Mouse (Mus musculus) intestine, embryonic 16.5 days (tissue): ENCODE measurements around the gene Grm4. TPM values are rescaled to one million over a fixed set of nuclear protein-coding genes. Genes with fewer than 3 reads are reported as not detected.

Source experiments
- ATAC-seq: fragments of 200-750 bp; cut with Nextera tagmentation; 2 replicates; pipeline ENCODE4 v1.8.0; 2017; ENCODE audit warnings: moderate TSS enrichment, moderate library complexity
- H3K27ac ChIP-seq: fragments of 300-500 bp; sonication (generic); 2 replicates; pipeline ENCODE4 v1.5.1; 2014; ENCODE audit warnings: mild to moderate bottlenecking, low read length
- H3K27me3 ChIP-seq: fragments of 300-500 bp; sonication (generic); replicated peaks from 2 replicates; pipeline ENCODE4 v1.6.1; 2014; ENCODE audit warnings: low read length, control low read depth, mixed read lengths; ENCODE audit not compliant: control insufficient read depth, insufficient read depth
- H3K36me3 ChIP-seq: fragments of 300-500 bp; sonication (generic); 2 replicates; pipeline ENCODE4 v1.6.1; 2014; ENCODE audit warnings: low read length, control low read depth; ENCODE audit not compliant: control insufficient read depth, insufficient read depth
- H3K4me1 ChIP-seq: fragments of 300-500 bp; sonication (generic); 2 replicates; pipeline ENCODE4 v1.6.1; 2014; ENCODE audit warnings: low read length, control low read depth, mixed read lengths; ENCODE audit not compliant: control insufficient read depth, insufficient read depth
- H3K4me2 ChIP-seq: fragments of 300-500 bp; sonication (generic); 2 replicates; pipeline ENCODE4 v1.6.1; 2014; ENCODE audit warnings: low read depth, low read length, control low read depth
- H3K4me3 ChIP-seq: fragments of 300-500 bp; sonication (generic); 2 replicates; pipeline ENCODE4 v1.5.1; 2014; ENCODE audit warnings: mild to moderate bottlenecking, low read length
- H3K9ac ChIP-seq: fragments of 300-500 bp; sonication (generic); 2 replicates; pipeline ENCODE4 v1.6.1; 2014; ENCODE audit warnings: low read depth, low read length
- H3K9me3 ChIP-seq: fragments of 300-500 bp; sonication (generic); 2 replicates; pipeline ENCODE4 v1.6.1; 2016; ENCODE audit warnings: low read length, control low read depth; ENCODE audit not compliant: control insufficient read depth
- WGBS: fragments of 180-500 bp; shearing (Covaris S2); extraction: QIAGEN DNeasy Blood & Tissue Kit; methylation state at CpG from one replicate; pipeline ENCODE4 v1.1.7; 2014; 5-methylcytosine and 5-hydroxymethylcytosine counted together
- polyA plus RNA-seq: library from polyadenylated mRNA; unstranded; fragments of >200 nt; fragmentation: Nextera tagmentation; extraction: Ambion mirVana; gene quantifications from 2 replicates; pipeline ENCODE4 v1.2.1, GENCODE M21; 2015

The Grm4 gene
- polyA plus RNA-seq, 1 experiment from 2014 or later, result 0.40 TPM

DNA sequence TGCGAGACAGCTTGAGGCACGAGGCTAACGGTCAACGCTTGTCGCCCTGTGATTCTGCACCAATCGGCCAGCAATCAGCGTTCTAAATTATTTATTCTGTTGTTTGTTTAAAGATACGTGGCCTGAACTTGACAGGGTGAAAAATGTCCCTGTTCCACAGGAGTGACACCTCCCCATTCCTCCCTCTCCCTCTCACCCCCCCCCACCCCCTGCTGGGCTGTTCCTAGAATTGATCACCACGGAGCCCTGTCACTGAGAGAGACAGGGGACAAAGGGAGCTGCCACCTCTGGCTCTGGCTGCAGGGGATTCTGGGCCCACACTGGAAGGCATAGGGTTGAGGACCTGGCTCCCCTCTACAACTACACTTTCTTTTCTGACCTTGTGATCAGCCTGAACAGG, 91.4 kb downstream of the Grm4 start:
- Histone ChIP-seq H3K27me3 (0 out of 2 replicates have a peak, but pooled peaks cover 3% of the 10 kb centered on the region), H3K4me3 (no peak overlapping the region), H3K36me3 (no peaks in the 10 kb centered on the region), H3K4me2 (no peak overlapping the region), H3K27ac (no peak overlapping the region), H3K9ac (no peak overlapping the region), H3K9me3 (peaks cover 10% of the 10 kb centered on the region), H3K4me1 (no peaks in the 10 kb centered on the region)
- ATAC-seq, result no peak
- WGBS, result 26% methylated on average over 9 of the region's 9 CpGs

- Histone ChIP-seq H3K27me3 (0 out of 2 replicates have a peak, but pooled peaks cover 3% of the 10 kb centered on the region), H3K4me1 (peaks cover 10% of the 10 kb centered on the region; the same call in 1 of the 2 replicates), H3K27ac (no peak overlapping the region), H3K9me3 (peaks cover 10% of the 10 kb centered on the region), H3K4me2 (no peak overlapping the region), H3K4me3 (no peak overlapping the region), H3K9ac (no peak overlapping the region), H3K36me3 (no peaks in the 10 kb centered on the region)
- ATAC-seq, result no peak
- 90% methylated on average over 2 of the region's 2 CpGs for whole genome bisulfite sequencing
Measured at GRCm38 (mm10) chr17:27425016-27425415, 96.2 kb downstream of the Grm4 start.

DNA sequence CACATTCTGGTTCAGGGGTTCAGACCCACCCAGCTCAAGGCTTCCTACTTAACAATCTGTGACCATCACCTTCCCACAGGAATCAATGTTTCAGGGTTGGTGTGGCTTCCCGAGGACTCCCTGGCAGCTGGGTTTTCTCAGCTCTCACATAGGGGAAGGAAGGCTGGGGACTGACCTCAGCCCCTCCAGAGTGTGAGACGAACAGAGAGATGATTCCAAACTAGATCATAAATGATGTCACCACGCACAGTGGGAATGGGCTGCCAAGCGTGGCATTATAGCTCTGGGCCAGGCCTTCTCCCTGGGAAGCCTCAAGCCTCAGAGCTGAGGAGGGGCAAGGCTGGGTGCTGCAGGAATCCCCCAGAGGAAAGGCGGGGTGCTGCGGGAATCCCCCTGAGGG, 96.8 kb downstream of the Grm4 start:
- no peak for ATAC-seq
- H3K9me3 ChIP-seq, result peaks cover 10% of the 10 kb centered on the region
- H3K27ac ChIP-seq, result no peak overlapping the region
- H3K27me3 ChIP-seq, result 0 out of 2 replicates have a peak, but pooled peaks cover 2% of the 10 kb centered on the region
- no peak overlapping the region for H3K9ac ChIP-seq
- H3K4me1 ChIP-seq, result peaks cover 10% of the 10 kb centered on the region; the same call in 1 of the 2 replicates
- 58% methylated on average over 6 of the region's 6 CpGs for WGBS
- H3K36me3 ChIP-seq, result no peaks in the 10 kb centered on the region
- H3K4me3 ChIP-seq, result no peak overlapping the region
- H3K4me2 ChIP-seq, result no peak overlapping the region

- 37% methylated on average over 10 of the region's 10 CpGs for WGBS
- Histone ChIP-seq H3K4me1 (peaks cover 10% of the 10 kb centered on the region; the same call in 1 of the 2 replicates), H3K9ac (no peak overlapping the region), H3K4me2 (no peak overlapping the region), H3K9me3 (0 out of 2 replicates have a peak, but pooled peaks cover under 1% of the 10 kb centered on the region), H3K27me3 (no peaks in the 10 kb centered on the region), H3K36me3 (no peaks in the 10 kb centered on the region), H3K4me3 (no peak overlapping the region), H3K27ac (peak overlapping the region; percentile 42; the same call in 1 of the 2 replicates)
- ATAC-seq, result peak; percentile 63; the same call in 1 of the 2 replicates
Measured at GRCm38 (mm10) chr17:27422726-27423381, 98.3 kb downstream of the Grm4 start.

DNA sequence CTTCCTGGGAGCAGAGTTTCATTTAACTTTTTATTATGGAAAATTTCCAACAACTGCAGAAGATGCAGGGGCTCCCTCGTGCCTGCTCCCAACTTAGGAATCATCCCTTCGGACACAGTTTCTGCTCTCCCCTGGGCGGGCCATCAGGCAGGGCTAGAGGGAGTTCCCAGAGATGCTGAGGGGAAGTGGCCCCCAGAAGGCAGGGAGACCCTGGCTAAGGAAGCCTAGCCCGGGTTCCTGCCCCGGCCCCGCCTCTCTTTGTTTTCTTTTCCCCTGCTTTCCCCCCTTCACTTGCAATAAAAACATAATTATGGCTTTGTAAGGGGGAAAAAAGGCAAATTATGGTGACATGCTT, 98.9 kb downstream of the Grm4 start:
- H3K27me3 ChIP-seq, result no peaks in the 10 kb centered on the region
- no peak overlapping the region for H3K4me3 ChIP-seq
- H3K27ac ChIP-seq, result peak overlapping the region; percentile 42; the same call in 1 of the 2 replicates
- 8% methylated on average over 6 of the region's 6 CpGs for WGBS
- H3K9me3 ChIP-seq, result no peaks in the 10 kb centered on the region
- H3K9ac ChIP-seq, result no peak overlapping the region
- peaks cover 10% of the 10 kb centered on the region; the same call in 1 of the 2 replicates for H3K4me1 ChIP-seq
- H3K4me2 ChIP-seq, result no peak overlapping the region
- H3K36me3 ChIP-seq, result no peaks in the 10 kb centered on the region
- no peak for ATAC-seq

- Histone ChIP-seq H3K4me2 (no peak overlapping the region), H3K27ac (no peak overlapping the region), H3K4me3 (no peak overlapping the region), H3K9me3 (no peaks in the 10 kb centered on the region), H3K27me3 (no peaks in the 10 kb centered on the region), H3K4me1 (peaks cover 10% of the 10 kb centered on the region; the same call in 1 of the 2 replicates), H3K9ac (no peak overlapping the region), H3K36me3 (no peaks in the 10 kb centered on the region)
- WGBS, result 25% methylated on average over 8 of the region's 8 CpGs
- no peak for ATAC-seq
Measured at GRCm38 (mm10) chr17:27421837-27422236, 99.4 kb downstream of the Grm4 start.

DNA sequence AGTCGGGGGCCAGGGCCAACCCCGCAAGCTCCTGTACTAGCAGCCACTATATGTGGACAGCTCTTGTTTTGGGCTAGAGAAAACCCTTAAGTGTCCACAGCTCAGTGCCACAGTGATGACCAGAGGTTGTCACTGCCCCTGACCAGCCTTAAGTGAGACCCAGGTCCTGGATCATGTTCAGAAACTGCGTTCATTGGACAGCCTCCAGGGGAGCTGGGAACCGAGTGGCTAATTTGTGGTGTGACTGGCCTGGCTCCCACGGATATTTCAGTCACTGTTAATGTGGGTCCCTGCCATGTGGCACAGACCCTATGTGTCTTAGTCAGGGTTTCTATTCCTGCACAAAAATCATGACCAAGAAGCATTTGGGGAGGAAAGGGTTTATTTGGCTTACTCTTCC, 112.2 kb downstream of the Grm4 start:
- WGBS, result 83% methylated on average over 5 of the region's 5 CpGs
- no peaks in the 10 kb centered on the region for H3K36me3 ChIP-seq
- H3K27me3 ChIP-seq, result no peaks in the 10 kb centered on the region
- H3K4me2 ChIP-seq, result no peak overlapping the region
- no peak for ATAC-seq
- H3K9me3 ChIP-seq, result 0 out of 2 replicates have a peak, but pooled peaks cover 4% of the 10 kb centered on the region
- H3K27ac ChIP-seq, result no peak overlapping the region
- H3K4me3 ChIP-seq, result no peak overlapping the region
- H3K4me1 ChIP-seq, result no peaks in the 10 kb centered on the region
- no peak overlapping the region for H3K9ac ChIP-seq

GRCm38 (mm10) chr17:27408531-27408930, 112.7 kb downstream of the Grm4 start:
- H3K9ac ChIP-seq, result no peak overlapping the region
- no peak overlapping the region for H3K4me2 ChIP-seq
- H3K27ac ChIP-seq, result no peak overlapping the region
- 0 out of 2 replicates have a peak, but pooled peaks cover 4% of the 10 kb centered on the region for H3K9me3 ChIP-seq
- no peaks in the 10 kb centered on the region for H3K27me3 ChIP-seq
- H3K4me3 ChIP-seq, result no peak overlapping the region
- no peaks in the 10 kb centered on the region for H3K36me3 ChIP-seq
- WGBS, result 68% methylated on average over 5 of the region's 5 CpGs
- H3K4me1 ChIP-seq, result no peaks in the 10 kb centered on the region
- ATAC-seq, result no peak

DNA sequence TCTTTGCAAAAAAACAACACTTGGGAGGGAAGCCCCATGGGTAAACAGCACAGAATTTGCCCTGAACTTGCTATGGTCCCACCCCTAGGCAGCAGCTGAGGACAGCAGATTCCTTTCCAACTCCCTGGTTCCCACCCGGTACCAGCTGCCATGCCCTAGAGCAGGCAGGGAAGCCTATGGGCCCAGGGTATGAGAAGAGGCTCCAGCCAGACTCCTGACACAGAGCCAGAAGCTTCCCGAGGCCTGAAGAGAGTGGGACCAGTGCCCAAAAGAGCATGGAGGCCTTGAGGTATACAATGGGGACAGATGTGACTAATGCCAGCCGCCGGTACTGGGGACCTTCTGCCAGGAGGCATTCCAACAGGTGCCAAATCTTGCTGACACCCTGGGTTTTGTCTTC, 114.2 kb downstream of the Grm4 start:
- no peak for ATAC-seq
- H3K9me3 ChIP-seq, result 0 out of 2 replicates have a peak, but pooled peaks cover 4% of the 10 kb centered on the region
- WGBS, result 76% methylated on average over 4 of the region's 4 CpGs
- H3K27ac ChIP-seq, result no peak overlapping the region
- H3K4me3 ChIP-seq, result no peak overlapping the region
- no peaks in the 10 kb centered on the region for H3K4me1 ChIP-seq
- H3K27me3 ChIP-seq, result no peaks in the 10 kb centered on the region
- H3K36me3 ChIP-seq, result no peaks in the 10 kb centered on the region
- no peak overlapping the region for H3K9ac ChIP-seq
- H3K4me2 ChIP-seq, result no peak overlapping the region
